Mouse (Mus musculus) cerebellum, adult 2 months (tissue): ENCODE results near the gene Cldn15.

Source experiments
- CTCF ChIP-seq: fragments of 200-500 bp; IDR thresholded peaks from 2 replicates; pipeline ENCODE4 v1.5.1; 2011; ENCODE audit warnings: low read depth, mild to moderate bottlenecking, control low read depth, low read length, moderate library complexity, borderline replicate concordance; ENCODE audit not compliant: insufficient read depth
- POLR2A ChIP-seq: fragments of 200-500 bp; IDR thresholded peaks from 2 replicates; pipeline ENCODE4 v1.6.1; 2011; ENCODE audit warnings: low read length, control low read depth, borderline replicate concordance; ENCODE audit not compliant: insufficient read depth

DNA sequence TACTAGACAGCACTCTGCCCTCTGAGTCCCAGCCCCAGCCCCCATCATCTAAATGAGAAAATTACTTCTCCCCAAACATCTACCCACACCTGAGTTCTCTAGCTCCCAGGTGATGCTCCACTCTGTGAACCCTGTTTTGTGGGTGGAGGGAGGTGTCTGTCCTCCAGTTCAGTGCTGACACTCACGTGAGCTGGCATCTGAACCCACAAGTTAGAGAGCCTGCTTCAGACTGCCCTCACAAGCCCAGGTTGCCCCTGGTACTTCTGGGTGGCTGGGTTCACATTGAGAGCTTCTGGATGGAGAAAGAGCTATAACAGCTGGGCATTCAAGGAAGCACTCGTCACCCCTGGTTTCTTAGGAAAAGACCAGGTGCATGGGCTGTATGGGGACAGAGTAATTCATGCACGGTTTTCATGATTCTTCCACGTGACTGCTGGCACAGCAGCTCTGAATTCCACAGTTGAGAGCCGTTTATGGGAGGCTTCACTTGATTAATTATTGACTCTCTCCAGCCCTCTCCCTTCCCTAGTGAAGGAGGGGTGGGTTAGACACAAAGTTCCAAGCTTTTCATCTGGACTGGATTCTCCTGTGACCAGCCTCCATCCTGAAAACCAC is 7.3 kb upstream of the Cldn15 start:
- no peak for TF ChIP-seq POLR2A
- no peak for TF ChIP-seq CTCF
